Mouse (Mus musculus): Measurements from ENCODE around the gene Snrnp70. TPM values are rescaled to one million over a fixed set of nuclear protein-coding genes. Genes with fewer than 3 reads are reported as not detected.

Gene Snrnp70
- 639 TPM for polyA plus RNA-seq (2015; fragmentation: Illumina TruSeq; extraction: RNeasy Lipid Tissue Mini Kit (QIAGEN cat#74804); ENCODE audit: insufficient read depth, low replicate concordance)

DNA sequence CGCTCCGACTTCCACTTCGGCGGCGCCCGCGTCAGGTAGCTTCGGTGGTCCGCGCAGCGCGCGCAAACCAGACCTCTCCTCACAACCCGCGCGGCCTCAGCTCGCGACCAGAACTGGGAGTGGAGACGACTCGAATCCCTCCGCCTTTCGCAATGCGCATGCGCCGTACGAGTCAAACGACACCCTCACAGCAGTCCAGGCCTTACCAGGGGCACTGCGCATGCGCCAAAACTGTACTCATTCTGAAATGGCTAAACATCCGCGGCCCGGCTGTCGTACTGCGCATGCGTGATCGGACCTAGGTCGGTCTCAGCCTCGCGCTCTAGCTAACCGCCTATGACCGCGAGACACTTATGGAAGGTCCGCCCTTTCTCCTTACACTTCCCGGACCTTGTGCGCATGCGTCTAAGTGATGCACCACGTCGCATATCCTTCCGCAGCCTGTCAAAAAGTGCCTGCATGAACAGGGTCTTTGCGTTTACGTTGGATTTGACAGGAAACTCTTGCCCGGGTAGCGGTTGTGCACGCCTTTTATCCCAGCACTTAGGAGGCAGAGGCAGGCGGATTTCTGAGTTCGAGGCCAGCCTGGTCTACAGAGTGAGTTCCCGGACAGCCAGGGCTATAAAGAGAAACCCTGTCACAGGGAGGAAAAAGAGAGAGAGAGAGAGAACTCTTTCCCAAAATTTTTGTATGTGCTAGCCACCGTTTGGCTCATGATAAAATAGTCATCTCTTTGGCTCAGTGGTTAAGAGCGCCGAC is at the start of gene Snrnp70:
TSS of gene Snrnp70 (minus strand) at position 165 of the 759 bp plus-strand sequence.

DNA sequence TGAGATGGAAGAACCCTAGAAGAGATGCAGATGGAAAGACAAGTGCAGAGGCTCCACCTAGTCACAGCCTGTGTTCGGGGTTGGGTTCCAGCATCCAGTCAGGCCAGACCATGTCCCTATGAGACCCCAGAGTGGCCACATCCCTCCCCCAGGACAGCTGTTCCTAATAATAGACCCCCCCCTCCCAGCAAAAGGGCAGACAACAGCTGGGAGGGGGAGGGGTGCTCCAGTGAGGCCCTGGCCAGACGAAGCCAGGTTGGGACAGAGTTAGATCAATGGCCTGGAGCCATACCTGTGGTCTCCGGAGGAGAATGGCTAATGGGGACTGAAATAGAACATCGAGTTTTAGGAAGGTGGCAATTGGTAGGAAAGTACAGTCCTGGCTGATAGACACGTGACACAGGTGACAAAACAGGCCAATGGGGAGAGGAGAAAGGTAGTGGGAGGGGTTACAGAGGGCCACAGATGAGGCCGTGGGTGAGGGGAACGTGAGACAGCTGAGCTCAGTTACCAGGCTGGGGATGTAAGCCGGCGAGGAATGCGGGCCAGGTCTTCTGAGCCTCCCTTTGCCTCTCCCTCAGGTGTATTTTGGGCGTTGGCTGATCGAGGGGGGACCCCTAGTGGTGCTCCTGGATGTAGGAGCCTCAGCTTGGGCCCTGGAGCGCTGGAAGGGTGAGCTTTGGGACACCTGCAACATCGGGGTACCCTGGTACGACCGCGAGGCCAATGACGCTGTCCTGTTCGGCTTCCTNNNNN is 42.2 kb upstream of the Snrnp70 start, which contains the start of gene Ruvbl2:
TSS of gene Ruvbl2 (minus strand) at position 576 of the 756 bp plus-strand sequence.

DNA sequence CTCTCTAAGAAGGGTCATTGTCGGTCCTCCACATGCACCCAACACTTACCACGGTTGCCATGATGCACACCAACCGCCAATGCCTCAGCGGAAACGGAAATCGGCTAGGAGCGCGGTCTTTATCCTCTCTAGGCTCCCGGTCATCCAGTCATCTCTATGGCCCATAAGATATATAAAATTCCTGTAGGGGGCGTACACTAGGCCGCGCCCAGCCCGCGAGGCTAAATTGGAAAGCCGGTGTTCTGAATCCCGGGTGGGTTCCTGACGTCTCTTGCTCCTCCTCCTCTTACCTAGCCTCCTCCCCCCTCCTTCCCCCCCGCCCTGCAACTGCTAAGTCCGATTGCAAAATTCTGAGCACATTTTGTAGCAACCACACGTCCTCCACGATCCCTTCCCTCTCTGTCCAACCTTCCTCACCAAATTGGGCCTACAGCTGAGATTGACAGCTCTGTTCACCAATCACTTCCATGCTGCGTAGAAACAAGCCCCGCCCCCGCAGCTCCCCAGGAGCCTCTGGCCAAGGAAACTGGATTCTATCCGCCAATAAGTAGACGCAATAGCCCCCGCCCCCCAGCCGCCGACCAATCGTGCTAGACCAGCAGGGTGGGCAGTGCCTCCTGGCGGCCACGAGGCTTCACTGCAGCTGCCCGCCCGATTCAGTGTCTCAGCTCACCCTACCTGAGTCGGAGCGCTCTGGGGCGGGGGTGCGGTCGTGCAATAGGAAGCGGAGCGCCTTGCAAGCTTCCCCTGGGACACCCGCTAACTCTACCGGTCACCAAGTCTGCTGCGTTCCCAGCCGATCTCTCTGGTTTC is 38.9 kb upstream of the Snrnp70 start, which contains the start of gene Gys1:
TSS of gene Gys1 (plus strand) at position 642 of the 813 bp plus-strand sequence.

GRCm38 (mm10) chr7:45420615-45420919 is 25.0 kb upstream of the Snrnp70 start, which contains the start of gene Lhb:
TSS of gene Lhb (plus strand) at chr7:45420820.

GRCm38 (mm10) chr7:45413113-45413863 is 17.7 kb upstream of the Snrnp70 start, which contains the start of gene Ntf5:
TSS of gene Ntf5 (plus strand) at chr7:45413695.

DNA sequence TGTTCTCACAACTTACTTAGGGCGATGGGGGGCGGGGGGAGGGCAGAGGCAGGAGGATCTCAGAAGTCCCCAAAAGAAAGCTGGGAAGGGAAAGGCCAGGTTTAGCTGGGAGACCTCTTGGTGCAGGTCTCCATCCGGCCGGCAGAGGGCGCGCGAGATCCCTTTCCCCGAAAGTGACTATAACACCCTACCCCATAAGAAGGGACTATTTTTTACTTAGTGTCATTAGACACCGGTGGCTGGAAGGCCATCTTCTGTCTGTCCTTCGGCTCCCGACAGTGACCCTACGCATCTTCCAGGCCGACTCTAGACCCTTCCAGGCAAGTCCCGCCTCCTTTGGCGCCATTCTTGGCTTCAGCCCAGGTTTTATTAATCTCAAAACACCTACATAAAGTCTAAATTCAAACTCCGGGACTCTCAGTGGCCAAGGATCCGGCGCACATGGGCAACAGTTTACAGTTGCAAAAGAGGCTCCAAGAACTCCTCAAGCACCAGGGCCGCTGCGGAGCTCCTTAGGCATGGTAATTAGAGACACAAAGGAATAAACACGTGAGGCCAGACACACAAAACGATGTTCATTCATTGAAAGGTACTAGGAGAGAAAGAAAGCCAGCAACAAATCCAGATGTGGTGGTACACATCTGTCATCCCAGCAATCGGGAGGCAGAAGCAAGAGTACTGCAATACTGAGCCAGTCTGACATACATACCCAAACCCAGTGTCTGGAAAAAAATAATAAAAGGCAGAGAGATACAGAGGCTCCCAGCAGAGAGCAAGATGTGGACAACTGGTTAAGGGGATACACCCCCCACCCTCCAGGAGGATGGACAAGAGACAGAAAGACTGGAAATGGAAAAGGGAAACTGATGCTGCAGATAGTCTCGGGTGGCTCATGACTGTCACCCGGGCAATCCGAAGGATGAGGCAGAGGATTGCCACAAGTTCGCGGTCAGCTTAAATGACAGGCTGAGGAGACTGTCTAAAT is 9.8 kb upstream of the Snrnp70 start, which contains the start of gene Kcna7:
TSS of gene Kcna7 (plus strand) at position 563 of the 985 bp plus-strand sequence.

DNA sequence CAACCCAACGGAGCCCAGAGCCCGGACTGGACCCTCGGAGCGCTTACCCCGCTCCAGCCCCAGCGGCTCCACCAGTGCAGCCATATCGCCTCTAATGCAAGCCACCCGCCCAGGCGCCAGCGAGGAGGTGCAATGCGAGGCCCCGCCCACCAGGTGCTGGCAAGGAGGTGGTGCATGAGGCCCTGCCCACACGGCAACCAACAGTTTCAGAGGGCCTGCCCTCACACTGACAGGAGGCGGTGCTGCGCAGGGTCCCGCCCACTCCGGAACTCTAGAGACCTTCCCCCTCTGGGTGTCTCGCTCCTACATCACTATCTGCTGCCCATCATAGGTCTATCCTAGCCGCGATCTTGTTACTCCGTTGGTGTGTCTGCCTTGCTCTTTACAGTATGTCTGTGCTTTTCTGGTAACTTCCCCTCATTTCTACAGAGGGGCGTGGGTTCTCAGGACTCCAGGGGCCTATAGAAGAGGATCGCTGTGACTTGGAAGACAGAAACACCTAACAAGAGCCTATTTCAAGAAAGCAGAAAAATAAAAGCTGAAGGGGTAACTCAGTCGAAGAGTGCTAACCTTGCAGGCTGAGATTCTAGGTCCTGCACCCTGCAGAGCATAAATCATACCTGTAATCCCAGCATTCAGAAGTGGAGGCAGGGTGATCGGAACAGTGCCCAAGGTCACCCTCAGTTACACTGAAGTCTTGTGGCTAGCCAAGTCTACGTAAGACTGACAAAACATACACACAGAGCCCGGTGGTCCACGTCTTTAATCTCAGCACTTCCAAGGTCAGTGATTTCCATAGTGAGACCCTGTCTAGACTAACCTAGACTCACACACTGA is 24.8 kb downstream of the Snrnp70 start, which contains the start of gene Lin7b:
TSS of gene Lin7b (minus strand) at position 109 of the 837 bp plus-strand sequence.

GRCm38 (mm10) chr7:45366652-45367019 is 28.9 kb downstream of the Snrnp70 start, which contains the start of gene Ppfia3:
TSS of gene Ppfia3 (minus strand) at chr7:45367019.

GRCm38 (mm10) chr7:45335056-45335455 is 60.5 kb downstream of the Snrnp70 start, which contains the start of gene Hrc:
TSS of gene Hrc (plus strand) at chr7:45335290.

GRCm38 (mm10) chr7:45333431-45333982 is 62.0 kb downstream of the Snrnp70 start, which contains the start of gene Trpm4:
TSS of gene Trpm4 (minus strand) at chr7:45333780.

Other genes starting within 250 kb of the Snrnp70 start
- 19.7 TPM for gene Pih1d1, start 241.4 kb downstream of the Snrnp70 start, polyA plus RNA-seq (2015; fragmentation: Illumina TruSeq; extraction: RNeasy Lipid Tissue Mini Kit (QIAGEN cat#74804); ENCODE audit: insufficient read depth, low replicate concordance)
- gene Aldh16a1, start 241.2 kb downstream of the Snrnp70 start, polyA plus RNA-seq (2015; fragmentation: Illumina TruSeq; extraction: RNeasy Lipid Tissue Mini Kit (QIAGEN cat#74804); ENCODE audit: insufficient read depth, low replicate concordance): 25.4 TPM
- gene Slc17a7, start 231.8 kb downstream of the Snrnp70 start, polyA plus RNA-seq (2015; fragmentation: Illumina TruSeq; extraction: RNeasy Lipid Tissue Mini Kit (QIAGEN cat#74804); ENCODE audit: insufficient read depth, low replicate concordance): not detected
- not detected for gene Gfy, start 216.2 kb downstream of the Snrnp70 start, polyA plus RNA-seq (2015; fragmentation: Illumina TruSeq; extraction: RNeasy Lipid Tissue Mini Kit (QIAGEN cat#74804); ENCODE audit: insufficient read depth, low replicate concordance)
- not detected for gene Pth2, start 214.7 kb downstream of the Snrnp70 start, polyA plus RNA-seq (2015; fragmentation: Illumina TruSeq; extraction: RNeasy Lipid Tissue Mini Kit (QIAGEN cat#74804); ENCODE audit: insufficient read depth, low replicate concordance)
- gene Ccdc155, start 190.8 kb downstream of the Snrnp70 start, polyA plus RNA-seq (2015; fragmentation: Illumina TruSeq; extraction: RNeasy Lipid Tissue Mini Kit (QIAGEN cat#74804); ENCODE audit: insufficient read depth, low replicate concordance): 0.10 TPM
- 0.99 TPM for gene Dkkl1, start 183.6 kb downstream of the Snrnp70 start, polyA plus RNA-seq (2015; fragmentation: Illumina TruSeq; extraction: RNeasy Lipid Tissue Mini Kit (QIAGEN cat#74804); ENCODE audit: insufficient read depth, low replicate concordance)
- 2.5 TPM for gene Tead2, start 180.0 kb downstream of the Snrnp70 start, polyA plus RNA-seq (2015; fragmentation: Illumina TruSeq; extraction: RNeasy Lipid Tissue Mini Kit (QIAGEN cat#74804); ENCODE audit: insufficient read depth, low replicate concordance)
- gene Cd37, start 156.6 kb downstream of the Snrnp70 start, polyA plus RNA-seq (2015; fragmentation: Illumina TruSeq; extraction: RNeasy Lipid Tissue Mini Kit (QIAGEN cat#74804); ENCODE audit: insufficient read depth, low replicate concordance): 398 TPM
- gene Slc6a16, start 154.7 kb downstream of the Snrnp70 start, polyA plus RNA-seq (2015; fragmentation: Illumina TruSeq; extraction: RNeasy Lipid Tissue Mini Kit (QIAGEN cat#74804); ENCODE audit: insufficient read depth, low replicate concordance): not detected
- gene Slc6a21, start 118.2 kb downstream of the Snrnp70 start, polyA plus RNA-seq (2015; fragmentation: Illumina TruSeq; extraction: RNeasy Lipid Tissue Mini Kit (QIAGEN cat#74804); ENCODE audit: insufficient read depth, low replicate concordance): 0.97 TPM
- gene Trpm4, start 62.0 kb downstream of the Snrnp70 start, polyA plus RNA-seq (2015; fragmentation: Illumina TruSeq; extraction: RNeasy Lipid Tissue Mini Kit (QIAGEN cat#74804); ENCODE audit: insufficient read depth, low replicate concordance): 3.5 TPM
- 0.15 TPM for gene Hrc, start 60.5 kb downstream of the Snrnp70 start, polyA plus RNA-seq (2015; fragmentation: Illumina TruSeq; extraction: RNeasy Lipid Tissue Mini Kit (QIAGEN cat#74804); ENCODE audit: insufficient read depth, low replicate concordance)
- 0.10 TPM for gene Ppfia3, start 28.7 kb downstream of the Snrnp70 start, polyA plus RNA-seq (2015; fragmentation: Illumina TruSeq; extraction: RNeasy Lipid Tissue Mini Kit (QIAGEN cat#74804); ENCODE audit: insufficient read depth, low replicate concordance)
- not detected for gene Lin7b, start 25.2 kb downstream of the Snrnp70 start, polyA plus RNA-seq (2015; fragmentation: Illumina TruSeq; extraction: RNeasy Lipid Tissue Mini Kit (QIAGEN cat#74804); ENCODE audit: insufficient read depth, low replicate concordance)
- not detected for gene Kcna7, start 9.9 kb upstream of the Snrnp70 start, polyA plus RNA-seq (2015; fragmentation: Illumina TruSeq; extraction: RNeasy Lipid Tissue Mini Kit (QIAGEN cat#74804); ENCODE audit: insufficient read depth, low replicate concordance)
- gene Ntf5, start 18.0 kb upstream of the Snrnp70 start, polyA plus RNA-seq (2015; fragmentation: Illumina TruSeq; extraction: RNeasy Lipid Tissue Mini Kit (QIAGEN cat#74804); ENCODE audit: insufficient read depth, low replicate concordance): not detected
- gene Lhb, start 25.1 kb upstream of the Snrnp70 start, polyA plus RNA-seq (2015; fragmentation: Illumina TruSeq; extraction: RNeasy Lipid Tissue Mini Kit (QIAGEN cat#74804); ENCODE audit: insufficient read depth, low replicate concordance): not detected
- 7.5 TPM for gene Gys1, start 39.1 kb upstream of the Snrnp70 start, polyA plus RNA-seq (2015; fragmentation: Illumina TruSeq; extraction: RNeasy Lipid Tissue Mini Kit (QIAGEN cat#74804); ENCODE audit: insufficient read depth, low replicate concordance)
- 12.1 TPM for gene Ruvbl2, start 42.4 kb upstream of the Snrnp70 start, polyA plus RNA-seq (2015; fragmentation: Illumina TruSeq; extraction: RNeasy Lipid Tissue Mini Kit (QIAGEN cat#74804); ENCODE audit: insufficient read depth, low replicate concordance)
- gene Ftl1, start 64.1 kb upstream of the Snrnp70 start, polyA plus RNA-seq (2015; fragmentation: Illumina TruSeq; extraction: RNeasy Lipid Tissue Mini Kit (QIAGEN cat#74804); ENCODE audit: insufficient read depth, low replicate concordance): 761 TPM
- 41.1 TPM for gene Bax, start 71.2 kb upstream of the Snrnp70 start, polyA plus RNA-seq (2015; fragmentation: Illumina TruSeq; extraction: RNeasy Lipid Tissue Mini Kit (QIAGEN cat#74804); ENCODE audit: insufficient read depth, low replicate concordance)
- gene Tulp2, start 86.1 kb upstream of the Snrnp70 start, polyA plus RNA-seq (2015; fragmentation: Illumina TruSeq; extraction: RNeasy Lipid Tissue Mini Kit (QIAGEN cat#74804); ENCODE audit: insufficient read depth, low replicate concordance): 0.11 TPM
- not detected for gene Gm45808, start 91.1 kb upstream of the Snrnp70 start, polyA plus RNA-seq (2015; fragmentation: Illumina TruSeq; extraction: RNeasy Lipid Tissue Mini Kit (QIAGEN cat#74804); ENCODE audit: insufficient read depth, low replicate concordance)
- 6.0 TPM for gene Dhdh, start 93.1 kb upstream of the Snrnp70 start, polyA plus RNA-seq (2015; fragmentation: Illumina TruSeq; extraction: RNeasy Lipid Tissue Mini Kit (QIAGEN cat#74804); ENCODE audit: insufficient read depth, low replicate concordance)
- 82.9 TPM for gene Nucb1, start 114.7 kb upstream of the Snrnp70 start, polyA plus RNA-seq (2015; fragmentation: Illumina TruSeq; extraction: RNeasy Lipid Tissue Mini Kit (QIAGEN cat#74804); ENCODE audit: insufficient read depth, low replicate concordance)
- gene Ppp1r15a, start 130.5 kb upstream of the Snrnp70 start, polyA plus RNA-seq (2015; fragmentation: Illumina TruSeq; extraction: RNeasy Lipid Tissue Mini Kit (QIAGEN cat#74804); ENCODE audit: insufficient read depth, low replicate concordance): 28.5 TPM
- 3.0 TPM for gene Plekha4, start 130.6 kb upstream of the Snrnp70 start, polyA plus RNA-seq (2015; fragmentation: Illumina TruSeq; extraction: RNeasy Lipid Tissue Mini Kit (QIAGEN cat#74804); ENCODE audit: insufficient read depth, low replicate concordance)
- gene Hsd17b14, start 159.2 kb upstream of the Snrnp70 start, polyA plus RNA-seq (2015; fragmentation: Illumina TruSeq; extraction: RNeasy Lipid Tissue Mini Kit (QIAGEN cat#74804); ENCODE audit: insufficient read depth, low replicate concordance): 0.86 TPM
- 27.9 TPM for gene Bcat2, start 174.4 kb upstream of the Snrnp70 start, polyA plus RNA-seq (2015; fragmentation: Illumina TruSeq; extraction: RNeasy Lipid Tissue Mini Kit (QIAGEN cat#74804); ENCODE audit: insufficient read depth, low replicate concordance)
- not detected for gene Fgf21, start 219.7 kb upstream of the Snrnp70 start, polyA plus RNA-seq (2015; fragmentation: Illumina TruSeq; extraction: RNeasy Lipid Tissue Mini Kit (QIAGEN cat#74804); ENCODE audit: insufficient read depth, low replicate concordance)
- 0.51 TPM for gene Fut1, start 221.5 kb upstream of the Snrnp70 start, polyA plus RNA-seq (2015; fragmentation: Illumina TruSeq; extraction: RNeasy Lipid Tissue Mini Kit (QIAGEN cat#74804); ENCODE audit: insufficient read depth, low replicate concordance)
- gene Izumo1, start 226.1 kb upstream of the Snrnp70 start, polyA plus RNA-seq (2015; fragmentation: Illumina TruSeq; extraction: RNeasy Lipid Tissue Mini Kit (QIAGEN cat#74804); ENCODE audit: insufficient read depth, low replicate concordance): 0.46 TPM
- gene Rasip1, start 231.7 kb upstream of the Snrnp70 start, polyA plus RNA-seq (2015; fragmentation: Illumina TruSeq; extraction: RNeasy Lipid Tissue Mini Kit (QIAGEN cat#74804); ENCODE audit: insufficient read depth, low replicate concordance): 2.6 TPM
- gene Mamstr, start 244.2 kb upstream of the Snrnp70 start, polyA plus RNA-seq (2015; fragmentation: Illumina TruSeq; extraction: RNeasy Lipid Tissue Mini Kit (QIAGEN cat#74804); ENCODE audit: insufficient read depth, low replicate concordance): 1.0 TPM